24 mouse cellular contexts compared by ENCODE assay signal in genomic region chr19:34523106-34523725, GRCm38 (mm10). TPM values are rescaled to one million over a fixed set of nuclear protein-coding genes. Genes with fewer than 3 reads are reported as not detected.
DNase-seq lines count a peak whose midpoint lies in the region; ATAC-seq and TF ChIP-seq lines count a peak whose summit lies in the region.
"Had no signal": no experiment of that assay in that cellular context is flagged by ENCODE, and none has a peak within 500 bp of the region (broad histone marks: within the 10 kb centered on the region; RNA-seq: fewer than 3 reads in every experiment).

No protein-coding gene starts in this region.

- H3K79me2 ChIP-seq in liver, adult 2 months (ENCODE audit: control insufficient read depth, insufficient read depth, low read length) = peaks cover 16% of the 10 kb centered on the region; the same call in 1 of the 2 replicates

- no peak for TF ChIP-seq EP300 in liver, postnatal 0 days (IDR thresholded peaks at IDR 0.05; ENCODE audit: low read depth)

- whole genome bisulfite sequencing in kidney, embryonic 15.5 days = 78% methylated on average over 12 of the region's 12 CpGs
- WGBS in liver, adult 2 months = 42% methylated on average over 12 of the region's 12 CpGs
- 83% methylated on average over 12 of the region's 12 CpGs for WGBS in liver, postnatal 0 days (ENCODE audit: insufficient replicate concordance)

- H3K4me3 ChIP-seq in kidney, embryonic 15.5 days (replicated peaks) = no peak overlapping the region
- H3K4me3 ChIP-seq in liver, adult 2 months (ENCODE audit: insufficient read depth, low read depth, low read length) = no peak overlapping the region
- H3K4me3 ChIP-seq in liver, postnatal 0 days (ENCODE audit: low read depth, low read length) = no peak overlapping the region
- no peak overlapping the region for H3K4me3 ChIP-seq in bone marrow macrophage, adult 2 months (ENCODE audit: insufficient read depth, low read length)
- H3K4me3 ChIP-seq: embryonic facial prominence, embryonic 13.5 days; erythroblast, embryonic 14.5 days; forebrain, embryonic 12.5 days; heart, embryonic 10.5 days; hindbrain, embryonic 10.5 days; intestine, embryonic 15.5 days; midbrain, embryonic 13.5 days had no signal

- no peak for TF ChIP-seq CTCF in liver, adult 2 months (IDR thresholded peaks at IDR 0.05; ENCODE audit: low read depth, low read length)
- TF ChIP-seq CTCF in liver, postnatal 0 days (IDR thresholded peaks at IDR 0.05; ENCODE audit: low read depth) = no peak
- no peak for TF ChIP-seq CTCF in bone marrow macrophage, adult 2 months (IDR thresholded peaks at IDR 0.05; ENCODE audit: low read depth, low read length)

- H3K9me3 ChIP-seq in kidney, embryonic 15.5 days (replicated peaks) = no peaks in the 10 kb centered on the region
- H3K9me3 ChIP-seq in liver, postnatal 0 days (ENCODE audit: low read length) = no peaks in the 10 kb centered on the region
- H3K9me3 ChIP-seq: embryonic facial prominence, embryonic 13.5 days; forebrain, embryonic 12.5 days; heart, embryonic 10.5 days; hindbrain, embryonic 10.5 days; intestine, embryonic 15.5 days; midbrain, embryonic 13.5 days had no signal

- no peak overlapping the region for H3K9ac ChIP-seq in kidney, embryonic 15.5 days
- no peak overlapping the region; the same call in 1 of the 2 replicates for H3K9ac ChIP-seq in liver, adult 2 months (ENCODE audit: low read depth, low read length)
- H3K9ac ChIP-seq in liver, postnatal 0 days (replicated peaks) = no peak overlapping the region
- H3K9ac ChIP-seq: embryonic facial prominence, embryonic 13.5 days; forebrain, embryonic 12.5 days; intestine, embryonic 15.5 days; liver, embryonic 14.5 days; midbrain, embryonic 13.5 days had no signal

- peak; percentile 46 for DNase-seq in kidney, adult 11 months
- DNase-seq in liver, adult 2 months (ENCODE audit: extremely low read depth, low read depth, low spot score) = peak; percentile 80
- no peak for DNase-seq in liver, postnatal 0 days
- peak; percentile 39 to 67 for DNase-seq in kidney, postnatal 25 days
- DNase-seq in spleen, postnatal 10 days (ENCODE audit: low spot score in 2 of 2) = no peak
- DNase-seq: adrenal gland, postnatal 36 days; cerebellum, adult 2 months; cerebellum, postnatal 25 days; embryo, embryonic 11 days; lung, postnatal 10 days had no signal

- H3K4me2 ChIP-seq in kidney, embryonic 15.5 days = no peak overlapping the region
- H3K4me2 ChIP-seq in liver, postnatal 0 days (ENCODE audit: low read depth, low read length) = no peak overlapping the region
- H3K4me2 ChIP-seq: embryonic facial prominence, embryonic 13.5 days; forebrain, embryonic 12.5 days; intestine, embryonic 15.5 days; midbrain, embryonic 13.5 days had no signal

- peaks cover 10% of the 10 kb centered on the region; the same call in 1 of the 2 replicates for H3K36me3 ChIP-seq in kidney, embryonic 15.5 days
- peaks cover 26% of the 10 kb centered on the region for H3K36me3 ChIP-seq in liver, adult 2 months (ENCODE audit: control insufficient read depth, insufficient read depth, low read length)
- H3K36me3 ChIP-seq in liver, postnatal 0 days (replicated peaks; ENCODE audit: insufficient read depth, low read length) = peaks cover 25% of the 10 kb centered on the region; the same call in 1 of the 2 replicates
- H3K36me3 ChIP-seq: intestine, embryonic 15.5 days had no signal

- ATAC-seq in kidney, embryonic 15.5 days (replicated peaks; ENCODE audit: low FRiP score) = no peak
- no peak for ATAC-seq in liver, postnatal 0 days
- ATAC-seq: CD4-positive, CD25-positive, alpha-beta regulatory T cell, adult 4 months; hindbrain, embryonic 16.5 days; intestine, embryonic 15.5 days; midbrain, embryonic 13.5 days had no signal

- H3K27me3 ChIP-seq in kidney, embryonic 15.5 days = no peaks in the 10 kb centered on the region
- H3K27me3 ChIP-seq in liver, adult 2 months (ENCODE audit: control insufficient read depth, insufficient read depth, low read length) = no peaks in the 10 kb centered on the region
- no peaks in the 10 kb centered on the region for H3K27me3 ChIP-seq in liver, postnatal 0 days (ENCODE audit: insufficient read depth, low read length)
- H3K27me3 ChIP-seq: embryonic facial prominence, embryonic 13.5 days; forebrain, embryonic 12.5 days; intestine, embryonic 15.5 days; midbrain, embryonic 13.5 days had no signal

- TF ChIP-seq POLR2A in liver, adult 2 months (IDR thresholded peaks at IDR 0.05; ENCODE audit: extremely low read depth, insufficient read depth, low read length) = no peak
- no peak for TF ChIP-seq POLR2A in bone marrow macrophage, adult 2 months (IDR thresholded peaks at IDR 0.05; ENCODE audit: borderline replicate concordance, low read depth, low read length)

- H3K4me1 ChIP-seq in kidney, embryonic 15.5 days = peaks cover 9% of the 10 kb centered on the region; the same call in 1 of the 2 replicates
- H3K4me1 ChIP-seq in liver, adult 2 months (ENCODE audit: control insufficient read depth, insufficient read depth, low read length) = peaks cover 40% of the 10 kb centered on the region
- peaks cover 27% of the 10 kb centered on the region for H3K4me1 ChIP-seq in liver, postnatal 0 days (ENCODE audit: insufficient read depth)
- H3K4me1 ChIP-seq in bone marrow macrophage, adult 2 months (ENCODE audit: control insufficient read depth, insufficient read depth, low read length) = peaks cover 49% of the 10 kb centered on the region

- no peak overlapping the region for H3K27ac ChIP-seq in kidney, embryonic 15.5 days
- peak overlapping the region; percentile 89 for H3K27ac ChIP-seq in liver, adult 2 months (replicated peaks; ENCODE audit: insufficient read depth, low read depth, low read length)
- H3K27ac ChIP-seq in liver, postnatal 0 days (ENCODE audit: low read depth) = no peak overlapping the region
- H3K27ac ChIP-seq in bone marrow macrophage, adult 2 months (ENCODE audit: insufficient read depth, low read depth, low read length) = peak overlapping the region; percentile 64
- H3K27ac ChIP-seq: embryonic facial prominence, embryonic 13.5 days; forebrain, embryonic 12.5 days; heart, embryonic 10.5 days; hindbrain, embryonic 10.5 days; intestine, embryonic 15.5 days; liver, embryonic 14.5 days; midbrain, embryonic 13.5 days had no signal

RNA-seq across cellular contexts. Expression of gene Lipa, which starts 4.1 kb away (rescaled TPM):
- 31.2 and 32.5 TPM in 2 replicates for polyA plus RNA-seq in kidney, embryonic 15.5 days (2015; fragmentation: Nextera tagmentation; extraction: Ambion mirVana)
- 159 and 192 TPM in 2 replicates for total RNA-seq in liver, adult 2 months (2014; rRNA removed)
- 137 and 146 TPM in 2 replicates for polyA plus RNA-seq in liver, adult 2 months (2012; rRNA removed)
- 139 and 144 TPM in 2 replicates for polyA plus RNA-seq in liver, postnatal 0 days (2015; fragmentation: Nextera tagmentation; extraction: Ambion mirVana)
- polyA plus RNA-seq in bone marrow macrophage, adult 2 months (2012; ENCODE audit: insufficient read depth, insufficient read length, missing spikeins) = 991 and 1,052 TPM in 2 replicates

RNA-seq across cellular contexts. Expression of gene Ifit2, which starts 27.3 kb away (rescaled TPM):
- polyA plus RNA-seq in kidney, embryonic 15.5 days (2015; fragmentation: Nextera tagmentation; extraction: Ambion mirVana) = 9.5 and 9.7 TPM in 2 replicates
- 3.6 and 8.0 TPM in 2 replicates for total RNA-seq in liver, adult 2 months (2014; rRNA removed)
- 0.29 and 0.35 TPM in 2 replicates for polyA plus RNA-seq in liver, adult 2 months (2012; rRNA removed)
- 3.5 and 3.7 TPM in 2 replicates for polyA plus RNA-seq in liver, postnatal 0 days (2015; fragmentation: Nextera tagmentation; extraction: Ambion mirVana)
- polyA plus RNA-seq in bone marrow macrophage, adult 2 months (2012; ENCODE audit: insufficient read depth, insufficient read length, missing spikeins) = 42.7 and 46.3 TPM in 2 replicates

RNA-seq across cellular contexts. Expression of gene Ch25h, which starts 48.3 kb away (rescaled TPM):
- 1.8 and 2.2 TPM in 2 replicates for polyA plus RNA-seq in kidney, embryonic 15.5 days (2015; fragmentation: Nextera tagmentation; extraction: Ambion mirVana)
- 0.34 TPM in 1 of 2 replicates, not detected in the other for total RNA-seq in liver, adult 2 months (2014; rRNA removed)
- 0.09 and 0.22 TPM in 2 replicates for polyA plus RNA-seq in liver, adult 2 months (2012; rRNA removed)
- 0.07 TPM in 1 of 2 replicates, not detected in the other for polyA plus RNA-seq in liver, postnatal 0 days (2015; fragmentation: Nextera tagmentation; extraction: Ambion mirVana)
- polyA plus RNA-seq in bone marrow macrophage, adult 2 months (2012; ENCODE audit: insufficient read depth, insufficient read length, missing spikeins) = 4.4 and 5.0 TPM in 2 replicates
- total RNA-seq: gastrocnemius, adult 18-20 months; megakaryocyte, adult 5-6 weeks had no signal
- polyA plus RNA-seq: CD4-positive, CD25-positive, alpha-beta regulatory T cell, adult 4 months; erythroblast, embryonic 14.5 days had no signal

Comparison
In these comparisons a context has a peak if more than half of its experiments do, and no peak if none do; other contexts are left out.
1. DNase-seq: peak in kidney, adult 11 months (single experiment), liver, adult 2 months (single experiment) and kidney, postnatal 25 days (2 of 2); none in liver, postnatal 0 days (single experiment) and spleen, postnatal 10 days (0 of 2).
2. H3K27ac ChIP-seq: peak in liver, adult 2 months (single experiment) and bone marrow macrophage, adult 2 months (single experiment); none in kidney, embryonic 15.5 days (single experiment) and liver, postnatal 0 days (single experiment).